Mouse (Mus musculus) kidney, embryonic 16.5 days (tissue): ENCODE results near the gene Elmo3. TPM values are rescaled to one million over a fixed set of nuclear protein-coding genes. Genes with fewer than 3 reads are reported as not detected.
"Not testable (repeated sequence)": the region's sequence is repeated elsewhere in the genome, so short reads cannot be mapped to it uniquely, and the experiment has no call there.

Experiments used
- ATAC-seq: fragments of 200-750 bp; cut with Nextera tagmentation; 2 replicates; pipeline ENCODE4 v1.8.0; 2017; ENCODE audit warnings: moderate TSS enrichment; ENCODE audit not compliant: low FRiP score, low TSS enrichment
- H3K27ac ChIP-seq: fragments of 300-500 bp; sonication (generic); 2 replicates; pipeline ENCODE4 v1.5.1; 2014; ENCODE audit warnings: low read length
- H3K27me3 ChIP-seq: fragments of 300-500 bp; sonication (generic); 2 replicates; pipeline ENCODE4 v1.6.1; 2014; ENCODE audit warnings: low read length, control low read depth, mixed read lengths; ENCODE audit not compliant: insufficient read depth
- H3K36me3 ChIP-seq: fragments of 300-500 bp; sonication (generic); 2 replicates; pipeline ENCODE4 v1.6.1; 2014; ENCODE audit warnings: low read length, control low read depth, mixed read lengths; ENCODE audit not compliant: insufficient read depth
- H3K4me1 ChIP-seq: fragments of 300-500 bp; sonication (generic); 2 replicates; pipeline ENCODE4 v1.6.1; 2014; ENCODE audit warnings: low read length, control low read depth, mixed read lengths; ENCODE audit not compliant: insufficient read depth
- H3K4me2 ChIP-seq: fragments of 300-500 bp; sonication (generic); replicated peaks from 2 replicates; pipeline ENCODE4 v1.6.1; 2014; ENCODE audit warnings: low read depth, low read length
- H3K4me3 ChIP-seq: fragments of 300-500 bp; sonication (generic); 2 replicates; pipeline ENCODE4 v1.5.1; 2014; ENCODE audit warnings: mild to moderate bottlenecking, low read length
- H3K9ac ChIP-seq: fragments of 300-500 bp; sonication (generic); replicated peaks from 2 replicates; pipeline ENCODE4 v1.6.1; 2014; ENCODE audit warnings: low read length
- H3K9me3 ChIP-seq: fragments of 300-500 bp; sonication (generic); 2 replicates; pipeline ENCODE4 v1.6.1; 2016; ENCODE audit warnings: low read length, control low read depth
- WGBS: fragments of 180-500 bp; shearing (Covaris S2); extraction: QIAGEN DNeasy Blood & Tissue Kit; methylation state at CpG from one replicate; pipeline ENCODE4 v1.1.7; 2014; 5-methylcytosine and 5-hydroxymethylcytosine counted together
- polyA plus RNA-seq: library from polyadenylated mRNA; unstranded; fragments of >200 nt; fragmentation: Nextera tagmentation; extraction: Ambion mirVana; gene quantifications from 2 replicates; pipeline ENCODE4 v1.2.1, GENCODE M21; 2015

Gene Elmo3
- polyA plus RNA-seq, 1 experiment from 2014 or later, result 13.9 TPM

DNA sequence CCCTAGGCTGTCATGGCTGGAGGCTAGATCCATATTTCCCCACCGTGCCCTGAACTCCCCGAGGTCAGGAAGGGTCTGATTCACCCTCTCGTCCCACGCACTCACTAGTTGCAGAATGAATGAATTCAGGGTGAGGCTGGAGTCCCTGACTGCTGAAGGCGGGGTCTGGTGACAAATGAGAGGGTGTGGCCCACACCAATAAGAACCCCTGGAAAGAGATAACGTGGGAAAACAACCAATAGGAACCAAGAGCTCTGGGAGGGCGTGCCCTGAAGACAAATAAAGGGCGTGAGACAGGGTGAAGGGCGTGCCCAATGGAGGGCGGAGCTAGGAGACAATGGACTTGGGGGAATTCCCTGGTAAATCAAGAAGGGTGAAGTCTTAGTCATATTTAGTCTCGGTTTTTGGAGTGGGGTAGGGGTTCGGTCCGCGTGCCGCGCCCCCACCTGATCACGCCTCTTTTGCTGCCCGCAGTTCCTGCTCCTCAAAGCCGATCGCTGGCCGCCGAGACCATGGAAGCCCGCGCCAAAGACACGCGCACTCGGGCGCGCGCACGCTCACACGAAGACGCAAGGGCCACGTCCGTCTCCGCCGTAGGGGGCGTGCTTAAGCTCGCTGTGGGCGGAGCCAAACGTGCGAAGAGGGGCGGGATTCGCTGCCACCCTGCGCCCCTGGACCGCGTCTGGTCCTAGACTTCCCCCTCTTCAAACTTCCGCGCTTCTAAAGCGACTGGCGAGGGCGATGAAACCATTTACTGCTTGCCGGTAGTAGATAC, 16.3 kb upstream of the Elmo3 start:
- Histone ChIP-seq H3K27me3 (peaks cover 11% of the 10 kb centered on the region), H3K36me3 (no peaks in the 10 kb centered on the region; the same call in 1 of the 2 replicates), H3K4me2 (peak overlapping the region; percentile 91), H3K9ac (peak overlapping the region; percentile 72), H3K4me1 (peaks cover 20% of the 10 kb centered on the region), H3K27ac (peak overlapping the region; percentile 84), H3K4me3 (peak overlapping the region; percentile 64), H3K9me3 (no peaks in the 10 kb centered on the region)
- peak; percentile 88 for ATAC-seq
- WGBS, result under 1% methylated on average over 53 of the region's 53 CpGs

DNA sequence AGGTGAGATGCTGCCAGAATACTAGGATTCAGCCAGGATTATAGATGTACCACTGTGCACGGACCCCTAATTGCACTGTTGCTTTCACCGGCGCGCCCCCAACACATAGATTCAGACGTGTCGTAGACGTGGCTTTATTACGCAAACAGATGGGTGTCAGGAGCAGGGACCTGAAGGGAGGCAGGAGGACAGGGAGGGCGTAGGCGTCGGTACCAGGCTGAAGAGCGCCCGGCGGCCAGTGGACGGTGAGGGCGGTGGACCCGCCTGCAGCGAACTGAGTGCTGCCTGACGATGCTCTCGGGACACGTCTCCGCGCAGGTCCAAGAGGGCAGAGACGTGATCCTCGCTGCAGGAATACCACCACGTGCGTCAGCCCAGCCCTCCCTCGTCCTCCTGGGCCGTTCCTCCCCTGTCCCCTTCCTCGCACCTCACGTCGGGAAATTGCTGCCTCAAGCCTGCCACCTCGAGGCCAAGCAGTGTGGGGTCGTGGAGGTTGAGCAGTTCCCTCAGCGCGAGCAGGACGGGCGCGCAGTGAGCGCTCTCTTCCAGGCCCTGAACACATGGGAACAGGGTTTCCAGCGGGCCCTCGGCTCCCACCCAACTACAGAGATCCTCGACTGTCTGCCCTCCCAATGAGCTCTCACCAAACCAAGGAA, 15.5 kb upstream of the Elmo3 start, which contains the start of gene 4931428F04Rik:
TSS of gene 4931428F04Rik (minus strand) at position 60 of the 656 bp plus-strand sequence.
- ATAC-seq, result peak; percentile 24
- Histone ChIP-seq H3K4me2 (peak within 1 kb of the TSS; percentile 91), H3K36me3 (no peaks in the 10 kb centered on the region), H3K4me3 (peak within 1 kb of the TSS; percentile 64), H3K9me3 (no peaks in the 10 kb centered on the region), H3K4me1 (peaks cover 20% of the 10 kb centered on the region), H3K27me3 (peaks cover 11% of the 10 kb centered on the region), H3K27ac (peak within 1 kb of the TSS; percentile 84), H3K9ac (peak within 1 kb of the TSS; percentile 72)
- 1% methylated on average over 43 of the region's 43 CpGs for WGBS

- no peak for ATAC-seq
- H3K27ac ChIP-seq, result no peak overlapping the region
- WGBS, result 6% methylated on average over 31 of the region's 31 CpGs
- H3K9me3 ChIP-seq, result no peaks in the 10 kb centered on the region
- H3K27me3 ChIP-seq, result peaks cover 11% of the 10 kb centered on the region
- no peak overlapping the region for H3K9ac ChIP-seq
- H3K36me3 ChIP-seq, result no peaks in the 10 kb centered on the region
- peaks cover 20% of the 10 kb centered on the region for H3K4me1 ChIP-seq
- H3K4me2 ChIP-seq, result peak overlapping the region; percentile 91
- peak overlapping the region; percentile 1; the same call in 1 of the 2 replicates for H3K4me3 ChIP-seq
These were observed 14.7 kb upstream of the Elmo3 start for GRCm38 (mm10) chr8:105290554-105291314.

DNA sequence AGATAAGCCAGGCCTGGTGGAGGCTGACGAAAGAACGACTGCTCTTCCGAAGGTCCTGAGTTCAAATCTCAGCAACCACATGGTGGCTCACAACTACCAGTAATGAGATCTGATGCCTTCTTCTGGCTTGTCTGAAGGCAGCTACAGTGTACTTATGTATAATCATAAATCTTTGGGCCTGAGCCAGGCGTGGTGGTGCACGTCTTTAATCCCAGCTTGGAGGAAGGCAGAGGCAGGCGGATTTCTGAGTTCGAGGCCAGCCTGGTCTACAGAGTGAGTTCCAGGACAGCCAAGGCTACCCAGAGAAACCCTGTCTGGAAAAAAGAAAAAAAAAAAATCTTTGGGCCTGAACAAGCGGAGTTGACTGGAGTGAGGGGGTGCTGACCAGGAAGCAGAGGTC, 14.0 kb upstream of the Elmo3 start:
- not testable (repeated sequence) for ATAC-seq

DNA sequence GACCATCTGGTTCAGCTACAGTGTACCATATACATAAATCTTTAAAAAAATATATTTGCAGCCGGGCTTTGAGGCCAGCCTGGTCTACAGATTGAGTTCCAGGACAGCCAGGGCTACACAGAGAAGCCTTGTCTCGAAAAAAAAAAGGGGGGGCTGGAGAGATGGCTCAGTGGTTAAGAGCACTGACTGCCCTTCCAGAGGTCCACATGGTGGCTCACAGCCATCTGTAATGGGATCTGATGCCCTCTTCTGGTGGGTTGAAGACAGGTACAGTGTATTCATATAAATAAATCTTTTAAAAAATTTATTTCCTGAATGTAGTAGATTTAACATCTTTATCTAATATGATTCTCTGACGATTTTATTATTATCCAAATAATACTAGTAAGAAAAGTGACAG, 13.6 kb upstream of the Elmo3 start:
- Histone ChIP-seq H3K27me3 (peaks cover 11% of the 10 kb centered on the region), H3K4me1 (peaks cover 23% of the 10 kb centered on the region)
- H3K9ac ChIP-seq, H3K27ac ChIP-seq, H3K36me3 ChIP-seq, H3K4me3 ChIP-seq, ATAC-seq, H3K4me2 ChIP-seq, H3K9me3 ChIP-seq: not testable (repeated sequence)
- 73% methylated on average over 3 of the region's 3 CpGs for WGBS

More for the DNA sequence above, 14.0 kb upstream of the Elmo3 start:
- not testable (repeated sequence) for H3K9me3 ChIP-seq, H3K4me2 ChIP-seq, H3K36me3 ChIP-seq, H3K9ac ChIP-seq, H3K4me3 ChIP-seq, H3K27ac ChIP-seq
- WGBS, result 78% methylated on average over 8 of the region's 8 CpGs
- Histone ChIP-seq H3K27me3 (peaks cover 11% of the 10 kb centered on the region), H3K4me1 (peaks cover 20% of the 10 kb centered on the region)

GRCm38 (mm10) chr8:105292471-105292870, 12.9 kb upstream of the Elmo3 start:
- no peak overlapping the region for H3K4me2 ChIP-seq
- H3K36me3 ChIP-seq, result no peaks in the 10 kb centered on the region
- H3K4me1 ChIP-seq, result peaks cover 27% of the 10 kb centered on the region
- no peak overlapping the region for H3K4me3 ChIP-seq
- H3K9me3 ChIP-seq, result no peaks in the 10 kb centered on the region
- WGBS, result 90% methylated on average over 7 of the region's 7 CpGs
- peaks cover 11% of the 10 kb centered on the region for H3K27me3 ChIP-seq
- no peak overlapping the region for H3K9ac ChIP-seq
- no peak for ATAC-seq
- no peak overlapping the region for H3K27ac ChIP-seq

DNA sequence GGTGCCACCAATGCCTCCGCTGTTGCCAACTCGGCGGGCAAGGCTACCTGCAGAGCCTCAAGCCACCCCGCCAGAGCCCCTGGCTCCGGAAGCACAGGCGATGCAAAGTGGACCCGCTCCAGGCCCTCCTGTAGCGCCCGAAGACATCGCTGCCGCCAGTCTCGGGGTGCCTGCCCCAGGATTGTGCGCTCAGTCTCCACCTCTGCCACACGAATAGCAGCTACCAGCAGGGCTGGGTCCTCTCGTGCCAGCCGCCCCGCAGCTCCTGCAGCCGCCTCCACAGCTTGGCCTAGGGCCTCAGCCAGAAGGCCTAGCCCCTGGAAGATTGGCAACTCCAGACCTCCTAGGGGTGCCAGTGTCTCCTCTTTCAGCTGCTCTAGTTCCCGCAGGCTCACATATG, 12.0 kb upstream of the Elmo3 start:
- no peak overlapping the region for H3K4me3 ChIP-seq
- H3K9me3 ChIP-seq, result no peaks in the 10 kb centered on the region
- H3K4me2 ChIP-seq, result no peak overlapping the region
- WGBS, result 68% methylated on average over 19 of the region's 19 CpGs
- H3K27ac ChIP-seq, result no peak overlapping the region
- H3K36me3 ChIP-seq, result no peaks in the 10 kb centered on the region
- ATAC-seq, result no peak
- peaks cover 30% of the 10 kb centered on the region for H3K4me1 ChIP-seq
- H3K9ac ChIP-seq, result no peak overlapping the region
- peaks cover 11% of the 10 kb centered on the region for H3K27me3 ChIP-seq

- WGBS, result 70% methylated on average over 9 of the region's 9 CpGs
- Histone ChIP-seq H3K9me3 (no peaks in the 10 kb centered on the region), H3K4me3 (peak overlapping the region; percentile 35), H3K4me1 (peaks cover 30% of the 10 kb centered on the region), H3K9ac (peak overlapping the region; percentile 24; the same call in 1 of the 2 replicates), H3K27me3 (peaks cover 11% of the 10 kb centered on the region), H3K36me3 (peaks cover 5% of the 10 kb centered on the region; the same call in 1 of the 2 replicates), H3K4me2 (peak overlapping the region; percentile 45), H3K27ac (no peak overlapping the region)
- ATAC-seq, result no peak
These were observed 10.6 kb upstream of the Elmo3 start for GRCm38 (mm10) chr8:105294776-105295175.

GRCm38 (mm10) chr8:105295256-105295655, 10.1 kb upstream of the Elmo3 start:
- Histone ChIP-seq H3K9me3 (no peaks in the 10 kb centered on the region), H3K4me1 (peaks cover 25% of the 10 kb centered on the region), H3K27ac (peak overlapping the region; percentile 66), H3K9ac (peak overlapping the region; percentile 24; the same call in 1 of the 2 replicates), H3K36me3 (peaks cover 10% of the 10 kb centered on the region), H3K4me3 (peak overlapping the region; percentile 35), H3K27me3 (peaks cover 6% of the 10 kb centered on the region), H3K4me2 (peak overlapping the region; percentile 45)
- no peak for ATAC-seq
- WGBS, result 69% methylated on average over 11 of the region's 11 CpGs
